Mouse (Mus musculus) liver, embryonic 14.5 days (tissue): Measurements from ENCODE around the gene 4933417A18Rik.

ENCODE experiments used
- CTCF ChIP-seq: IDR thresholded peaks from 2 replicates; pipeline ENCODE4 v1.5.1; 2016; ENCODE audit warnings: antibody characterized with exemption, low read depth, control low read depth
- EP300 ChIP-seq: IDR thresholded peaks from 2 replicates; pipeline ENCODE4 v1.6.1; 2016; ENCODE audit warnings: antibody characterized with exemption, low read depth

- TF ChIP-seq CTCF (no peak), EP300 (no peak)
Measured at GRCm38 (mm10) chr13:34963511-34964397, 39.5 kb downstream of the 4933417A18Rik start, which contains the start of gene Eci3.
